Mouse (Mus musculus): ENCODE measurements around the gene Socs4.
"Not testable (repeated sequence)": the region's sequence is repeated elsewhere in the genome, so short reads cannot be mapped to it uniquely, and the experiment has no call there.

Socs4 gene

GRCm38 (mm10) chr14:47287021-47287420, 10.3 kb downstream of the Socs4 start:
- DNase-seq (ENCODE audit: low read depth), result no peak

- DNase-seq (ENCODE audit: low read depth), result no peak
Observed at GRCm38 (mm10) chr14:47291772-47292171, 15.0 kb downstream of the Socs4 start.

- no peak for DNase-seq (ENCODE audit: low read depth)
Observed at GRCm38 (mm10) chr14:47294136-47294535, 17.4 kb downstream of the Socs4 start.

GRCm38 (mm10) chr14:47296232-47296631, 19.5 kb downstream of the Socs4 start:
- no peak for DNase-seq (ENCODE audit: low read depth)

DNA sequence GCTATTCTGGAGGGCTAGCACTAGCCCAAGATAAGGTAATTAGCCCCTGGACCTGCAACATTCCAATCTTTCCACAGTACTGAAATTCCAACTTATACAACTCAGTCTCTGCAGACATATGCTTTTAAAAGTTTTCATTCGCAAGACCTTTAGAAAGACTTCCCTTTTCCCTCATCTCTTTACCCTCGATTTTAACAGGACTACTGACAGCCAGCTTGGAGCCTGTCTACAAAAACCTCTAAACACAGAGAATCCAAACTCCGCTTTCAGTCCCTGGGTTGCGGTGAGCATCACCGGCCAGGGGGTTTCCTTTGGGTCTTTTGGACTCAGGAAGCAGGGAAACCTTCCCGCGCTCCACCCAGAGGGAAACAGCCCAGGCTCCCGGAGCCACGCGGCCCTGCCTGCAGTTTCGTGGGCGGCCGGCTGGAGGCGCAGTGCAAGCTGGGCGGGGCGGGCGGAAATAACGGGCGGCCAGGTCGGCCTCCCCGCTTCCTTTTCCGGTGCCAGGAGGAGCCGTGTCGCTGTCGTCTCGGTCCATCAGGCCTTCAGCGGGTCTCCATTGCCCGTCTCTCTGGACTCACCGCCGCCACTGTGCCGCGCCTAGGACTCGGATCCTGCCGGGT, 21.2 kb downstream of the Socs4 start, which contains the start of gene Mapk1ip1l:
Gene Mapk1ip1l (plus strand): TSS at position 482 of the 623 bp plus-strand sequence.
- peak; percentile 86 for DNase-seq (ENCODE audit: low read depth)

DNA sequence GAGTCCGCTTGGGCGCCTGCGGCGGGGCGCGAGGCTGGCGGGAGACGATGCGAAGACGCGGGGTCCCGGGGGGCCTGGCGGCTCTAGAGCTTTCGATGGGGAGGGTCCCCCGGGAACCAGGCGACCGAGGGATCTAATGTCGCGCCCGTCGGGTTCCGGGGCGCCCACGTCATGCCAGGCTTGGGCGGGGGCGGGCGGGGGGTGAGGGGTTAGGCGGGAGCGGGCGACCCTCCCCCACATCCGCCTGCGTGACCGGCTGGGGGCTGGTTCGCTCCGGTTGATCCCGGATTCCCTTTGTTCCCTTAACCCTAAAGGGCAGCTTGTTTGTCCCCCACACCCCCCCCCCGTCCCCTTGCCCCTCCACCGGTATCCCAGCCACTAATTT, 21.7 kb downstream of the Socs4 start:
- no peak for DNase-seq (ENCODE audit: low read depth)

- peak; percentile 66 for DNase-seq (ENCODE audit: low read depth)
Observed at GRCm38 (mm10) chr14:47298819-47299261, 22.1 kb downstream of the Socs4 start.

GRCm38 (mm10) chr14:47302885-47303680, 26.4 kb downstream of the Socs4 start:
- peak; percentile 32 for DNase-seq (ENCODE audit: low read depth)

GRCm38 (mm10) chr14:47304814-47305405, 28.2 kb downstream of the Socs4 start:
- no peak for DNase-seq (ENCODE audit: low read depth)

GRCm38 (mm10) chr14:47305933-47306332, 29.2 kb downstream of the Socs4 start:
- DNase-seq (ENCODE audit: low read depth), result no peak

- no peak for DNase-seq (ENCODE audit: low read depth)
Observed at GRCm38 (mm10) chr14:47307669-47308068, 30.9 kb downstream of the Socs4 start.

DNA sequence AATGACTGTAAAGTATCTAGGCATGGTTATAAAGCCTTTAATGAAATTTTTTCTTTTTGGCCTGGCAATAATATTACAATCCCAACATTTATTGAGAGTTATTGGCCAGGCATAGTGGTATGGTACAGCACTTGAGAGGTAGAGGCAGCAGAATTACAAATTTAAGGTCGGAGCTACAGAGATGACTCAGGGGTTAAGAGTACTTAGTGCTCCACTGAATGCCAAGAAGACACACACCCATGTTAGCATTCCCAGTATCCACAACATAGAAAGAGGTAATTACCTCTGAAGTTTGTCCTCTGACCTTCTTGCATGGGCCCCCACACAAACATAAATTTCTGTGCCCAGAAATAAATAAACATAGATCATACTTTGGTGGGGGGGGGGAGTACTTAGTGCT, 32.3 kb downstream of the Socs4 start:
- no peak for DNase-seq (ENCODE audit: low read depth)

DNA sequence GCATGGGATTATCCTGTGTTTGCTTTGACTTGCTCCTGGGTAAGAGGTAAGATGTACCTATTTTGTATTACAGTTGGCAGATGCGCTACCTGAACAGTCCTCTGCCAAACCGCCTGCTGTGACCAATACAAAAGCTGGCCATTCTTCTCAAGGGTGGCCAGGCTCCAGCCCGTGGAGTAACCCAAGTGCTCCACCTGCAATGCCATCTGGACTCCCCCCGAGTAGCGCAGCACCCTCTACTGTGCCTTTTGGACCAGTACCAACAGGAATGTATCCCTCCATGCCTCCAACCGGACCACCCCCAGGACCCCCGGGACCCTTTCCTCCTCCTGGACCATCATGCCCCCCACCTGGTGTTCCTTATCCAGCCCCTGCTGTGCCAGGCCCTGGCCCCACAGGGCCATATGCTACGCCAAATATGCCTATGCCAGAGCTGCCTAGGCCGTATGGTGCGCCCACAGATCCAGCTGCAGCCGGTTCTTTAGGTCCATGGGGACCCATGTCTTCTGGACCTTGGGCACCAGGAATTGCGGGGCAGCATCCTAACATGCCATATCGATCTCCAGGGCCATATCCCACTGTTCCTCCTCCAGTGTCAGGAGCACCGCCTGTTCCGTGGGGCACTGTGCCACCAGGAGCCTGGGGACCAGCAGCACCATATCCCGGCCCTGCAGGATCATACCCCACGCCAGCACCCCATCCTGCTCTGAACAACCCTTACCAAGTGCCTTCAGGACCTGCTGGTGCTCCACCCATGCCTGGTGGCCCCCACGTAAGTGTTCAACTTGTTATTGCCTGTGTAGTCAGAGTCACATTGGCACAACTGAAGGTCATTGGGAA, 33.8 kb downstream of the Socs4 start:
- DNase-seq (ENCODE audit: low read depth), result no peak

DNA sequence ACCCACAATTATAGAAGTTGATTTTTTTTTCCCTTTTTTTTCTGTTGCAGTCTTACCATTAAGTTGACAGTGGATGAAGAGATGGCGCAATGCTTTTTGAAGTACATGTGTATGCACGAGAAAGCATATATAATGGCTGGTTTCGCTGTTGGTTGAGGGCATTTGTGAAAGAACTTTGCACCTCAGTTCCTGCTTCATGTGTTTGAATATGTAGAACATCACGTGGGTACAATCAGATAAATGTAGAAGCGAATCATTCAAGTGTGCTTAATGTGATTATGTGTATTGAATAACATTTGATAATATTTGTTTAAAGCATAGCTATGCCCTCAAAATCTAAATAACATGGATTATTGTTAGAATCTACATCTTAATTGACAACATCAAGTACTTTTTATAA, 42.6 kb downstream of the Socs4 start:
- no peak for DNase-seq (ENCODE audit: low read depth)

GRCm38 (mm10) chr14:47321581-47321980, 44.9 kb downstream of the Socs4 start:
- not testable (repeated sequence) for DNase-seq (ENCODE audit: low read depth)

- no peak for DNase-seq (ENCODE audit: low read depth)
Observed at GRCm38 (mm10) chr14:47325965-47326761, 49.4 kb downstream of the Socs4 start.

GRCm38 (mm10) chr14:47327347-47327746, 50.6 kb downstream of the Socs4 start:
- peak; percentile 74 for DNase-seq (ENCODE audit: low read depth)

DNA sequence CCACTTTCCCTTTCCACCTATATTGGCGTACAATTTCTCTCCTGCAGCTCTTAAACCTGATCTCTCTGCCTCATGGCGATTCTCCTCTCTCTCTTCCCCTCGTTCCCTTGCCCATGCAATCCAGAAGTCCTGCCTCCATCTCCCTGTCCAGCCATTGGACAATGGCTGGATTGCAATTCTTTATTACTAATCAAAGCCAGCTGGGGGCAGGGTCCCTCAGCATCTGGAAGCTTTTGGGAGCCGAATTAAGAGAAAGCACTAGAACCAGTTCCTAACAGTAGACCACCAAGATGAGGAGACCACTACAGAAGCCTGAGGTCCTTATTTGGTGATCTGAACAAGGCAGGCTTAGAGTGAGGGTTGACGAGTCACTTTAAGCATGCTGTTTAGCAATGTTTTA, 55.2 kb downstream of the Socs4 start:
- DNase-seq (ENCODE audit: low read depth), result no peak

DNA sequence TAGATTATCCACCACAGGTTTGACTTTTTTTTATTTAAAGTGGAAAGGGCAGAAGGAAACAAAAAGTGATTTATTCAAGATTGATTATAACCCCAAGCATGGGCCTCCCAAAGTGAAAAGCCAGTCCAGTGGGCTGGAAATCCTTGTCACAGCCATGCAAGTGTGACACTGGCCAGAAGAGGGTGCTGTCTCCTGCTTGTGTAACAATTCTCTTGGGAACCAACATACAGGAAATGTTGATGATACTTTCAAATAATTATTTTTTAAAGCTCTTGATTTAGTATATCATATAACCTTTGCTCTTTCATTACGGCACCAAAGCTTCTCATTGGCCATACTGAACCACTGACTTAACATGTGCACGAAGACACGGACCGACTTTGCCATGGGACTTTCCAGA, 58.1 kb downstream of the Socs4 start:
- DNase-seq (ENCODE audit: low read depth), result peak; percentile 78

- no peak for DNase-seq (ENCODE audit: low read depth)
Observed at GRCm38 (mm10) chr14:47335300-47335699, 58.6 kb downstream of the Socs4 start.

- no peak for DNase-seq (ENCODE audit: low read depth)
Observed at GRCm38 (mm10) chr14:47340231-47340925, 63.6 kb downstream of the Socs4 start.
